Mouse (Mus musculus) ES-E14 (cell line): ENCODE results near the gene Gltpd2. TPM values are rescaled to one million over a fixed set of nuclear protein-coding genes. Genes with fewer than 3 reads are reported as not detected.

Experiments used
- DNase-seq: peaks from one replicate; pipeline ENCODE4 v3.0.0-alpha.2; 2013; ENCODE audit warnings: low read depth, low spot score
- H3K27ac ChIP-seq: 2 replicates; pipeline ENCODE4 v1.5.1; 2012; ENCODE audit warnings: low read depth, mild to moderate bottlenecking, low read length, moderate library complexity, mixed read lengths; ENCODE audit not compliant: poor library complexity, insufficient read depth, severe bottlenecking
- H3K36me3 ChIP-seq: 2 replicates; pipeline ENCODE4 v1.6.1; 2012; ENCODE audit warnings: mild to moderate bottlenecking, low read length, moderate library complexity, mixed read lengths; ENCODE audit not compliant: control insufficient read depth, poor library complexity, insufficient read depth, severe bottlenecking
- H3K4me1 ChIP-seq, 2 experiments: fragments of 150-350 bp in 1 of 2; sonication (generic) in 1 of 2; 2 replicates each; pipeline ENCODE4 v1.6.1; 2012; ENCODE audit warnings: low read length in 2 of 2, mild to moderate bottlenecking in 1 of 2, mixed read lengths in 1 of 2; ENCODE audit not compliant: control insufficient read depth in 2 of 2, insufficient read depth in 2 of 2, poor library complexity in 1 of 2
- H3K4me3 ChIP-seq, 2 experiments: fragments of 150-350 bp in 1 of 2; sonication (generic) in 1 of 2; 2 replicates each; pipeline ENCODE4 v1.5.1; 2012; ENCODE audit warnings: low read length in 2 of 2, low read depth in 1 of 2, mild to moderate bottlenecking in 1 of 2, mixed read lengths in 1 of 2; ENCODE audit not compliant: insufficient read depth in 1 of 2, poor library complexity in 1 of 2, severe bottlenecking in 1 of 2
- H3K9ac ChIP-seq: 2 replicates; pipeline ENCODE4 v1.6.1; 2012; ENCODE audit warnings: low read depth, mild to moderate bottlenecking, low read length, mixed read lengths; ENCODE audit not compliant: poor library complexity, insufficient read depth, severe bottlenecking
- H3K9me3 ChIP-seq: fragments of 150-350 bp; sonication (generic); 2 replicates; pipeline ENCODE4 v1.6.1; 2012; ENCODE audit warnings: low read depth, mild to moderate bottlenecking, low read length; ENCODE audit not compliant: control insufficient read depth, insufficient read depth
- CHD2 ChIP-seq: IDR thresholded peaks from 2 replicates; pipeline ENCODE4 v1.6.1; 2014; ENCODE audit warnings: mild to moderate bottlenecking, low read depth, low read length, inconsistent platforms
- HCFC1 ChIP-seq: IDR thresholded peaks from 2 replicates; pipeline ENCODE4 v1.6.1; 2012; ENCODE audit warnings: low read length, inconsistent platforms, borderline replicate concordance; ENCODE audit not compliant: insufficient read depth
- MAFK ChIP-seq: IDR thresholded peaks from 2 replicates; pipeline ENCODE4 v1.6.1; 2014; ENCODE audit warnings: mild to moderate bottlenecking, low read depth, low read length, inconsistent platforms; ENCODE audit not compliant: insufficient read depth
- ZC3H11A ChIP-seq: IDR thresholded peaks from 2 replicates; pipeline ENCODE4 v1.6.1; 2012; ENCODE audit warnings: low read depth, mild to moderate bottlenecking, inconsistent platforms, low read length, borderline replicate concordance
- ZNF384 ChIP-seq: IDR thresholded peaks from 2 replicates; pipeline ENCODE4 v1.6.1; 2012; ENCODE audit warnings: low read depth, low read length, inconsistent platforms
- in situ Hi-C, 2 experiments: fragments of 600-800 bp; cut with MboI; formaldehyde crosslinking; loops; one replicate each; pipeline ENCODE4 v1.15.1; 2025; ENCODE audit warnings: low sequenced_read_pairs in 2 of 2, inconsistent platforms in 1 of 2; ENCODE audit not compliant: unreplicated experiment in 2 of 2
- total RNA-seq: library from RNA; depleted of rRNA; stranded (reverse); fragments of 300-350 nt; gene quantifications from 2 replicates; pipeline ENCODE4 v1.2.3, GENCODE M21; 2012

The Gltpd2 gene
- total RNA-seq, 1 experiment = 0.54 TPM

GRCm38 (mm10) chr11:70525184-70525678, 6.2 kb downstream of the Gltpd2 start, which contains the start of gene Psmb6:
Gene Psmb6 (plus strand): TSS chr11:70525367.
- peak; percentile 91 for DNase-seq
- H3K4me1 ChIP-seq = peaks cover 0 to 6% of the 10 kb centered on the region in 2 experiments; a peak in 2 of 4 replicates
- H3K4me3 ChIP-seq = peak within 1 kb of the TSS; percentile 89 to 99
- H3K9ac ChIP-seq = peak within 1 kb of the TSS; percentile 99
- in situ Hi-C loops = loop anchor here in 1 of 2 experiments (5.0 kb wide), 1 partner anchor 92 kb away; the partner anchor contains the start of genes 4930544D05Rik and Chrne
- peak within 1 kb of the TSS; percentile 72 for H3K27ac ChIP-seq
- peaks cover 20% of the 10 kb centered on the region for H3K36me3 ChIP-seq
- H3K9me3 ChIP-seq = no peaks in the 10 kb centered on the region
- TF ChIP-seq MAFK = peak; percentile 68
- peak; percentile 100 for TF ChIP-seq ZNF384
- TF ChIP-seq HCFC1 = peak; percentile 85
- TF ChIP-seq CHD2 = no peak
- TF ChIP-seq ZC3H11A = no peak

- H3K4me3 ChIP-seq = peak overlapping the region; percentile 89 to 99
- H3K4me1 ChIP-seq = peaks cover 0 to 6% of the 10 kb centered on the region in 2 experiments; a peak in 2 of 4 replicates
- H3K9ac ChIP-seq = peak overlapping the region; percentile 99
- H3K9me3 ChIP-seq = no peaks in the 10 kb centered on the region
- peak overlapping the region; percentile 72; the same call in 1 of the 2 replicates for H3K27ac ChIP-seq
- TF ChIP-seq MAFK = no peak
- TF ChIP-seq ZNF384 = no peak
- no peak for TF ChIP-seq HCFC1
- TF ChIP-seq ZC3H11A = no peak
- no peak for TF ChIP-seq CHD2
- in situ Hi-C loops = loop anchor here in 1 of 2 experiments (5.0 kb wide), 1 partner anchor 92 kb away; the partner anchor contains the start of genes 4930544D05Rik and Chrne
- DNase-seq = no peak
- peaks cover 20% of the 10 kb centered on the region for H3K36me3 ChIP-seq
Measured at GRCm38 (mm10) chr11:70525726-70526125, 6.7 kb downstream of the Gltpd2 start.

GRCm38 (mm10) chr11:70526211-70526610, 7.2 kb downstream of the Gltpd2 start:
- H3K27ac ChIP-seq = no peak overlapping the region
- peak overlapping the region; percentile 89 to 99 for H3K4me3 ChIP-seq
- H3K9ac ChIP-seq = peak overlapping the region; percentile 99; the same call in 1 of the 2 replicates
- peaks cover 20% of the 10 kb centered on the region for H3K36me3 ChIP-seq
- H3K4me1 ChIP-seq = peaks cover 0 to 6% of the 10 kb centered on the region in 2 experiments; a peak in 2 of 4 replicates
- TF ChIP-seq ZC3H11A = no peak
- no peak for TF ChIP-seq MAFK
- TF ChIP-seq CHD2 = no peak
- TF ChIP-seq ZNF384 = no peak
- in situ Hi-C loops = loop anchor here in 1 of 2 experiments (5.0 kb wide), 1 partner anchor 91 kb away; the partner anchor contains the start of genes 4930544D05Rik and Chrne
- no peak for DNase-seq
- H3K9me3 ChIP-seq = no peaks in the 10 kb centered on the region

- in situ Hi-C loops = loop anchor here in 1 of 2 experiments (5.0 kb wide), 1 partner anchor 89 kb away; the partner anchor contains the start of genes 4930544D05Rik and Chrne
- Histone ChIP-seq H3K36me3 (peaks cover 20% of the 10 kb centered on the region), H3K9me3 (no peaks in the 10 kb centered on the region), H3K27ac (no peak overlapping the region), H3K4me3 (no peak overlapping the region), H3K4me1 (peaks cover 0 to 6% of the 10 kb centered on the region in 2 experiments; a peak in 2 of 4 replicates), H3K9ac (no peak overlapping the region)
- no peak for DNase-seq
- TF ChIP-seq MAFK = no peak
- no peak for TF ChIP-seq ZNF384
- no peak for TF ChIP-seq HCFC1
- no peak for TF ChIP-seq ZC3H11A
- TF ChIP-seq CHD2 = no peak
Measured at GRCm38 (mm10) chr11:70528610-70529009, 9.6 kb downstream of the Gltpd2 start.
